Mouse (Mus musculus): Measurements from ENCODE around the gene Cdc73.
"Not testable (repeated sequence)": the region's sequence is repeated elsewhere in the genome, so short reads cannot be mapped to it uniquely, and the experiment has no call there.

Gene Cdc73

GRCm38 (mm10) chr1:143702741-143703262 is at the start of gene Cdc73:
Cdc73 (minus strand) TSS chr1:143702893.
- peak; percentile 95 for DNase-seq

- no peak for DNase-seq
Measured at GRCm38 (mm10) chr1:143745871-143746270, 43.2 kb upstream of the Cdc73 start.

- DNase-seq, result peak; percentile 86
Measured at GRCm38 (mm10) chr1:143742186-143742585, 39.5 kb upstream of the Cdc73 start.

GRCm38 (mm10) chr1:143741331-143741730 is 38.6 kb upstream of the Cdc73 start:
- DNase-seq, result no peak

- no peak for DNase-seq
Measured at GRCm38 (mm10) chr1:143740581-143740980, 37.9 kb upstream of the Cdc73 start.

GRCm38 (mm10) chr1:143739361-143740350 is 37.0 kb upstream of the Cdc73 start:
- DNase-seq, result peak; percentile 89

GRCm38 (mm10) chr1:143738811-143739210 is 36.1 kb upstream of the Cdc73 start:
- peak; percentile 26 for DNase-seq

- no peak for DNase-seq
Measured at GRCm38 (mm10) chr1:143733914-143734410, 31.3 kb upstream of the Cdc73 start.

GRCm38 (mm10) chr1:143731691-143732090 is 29.0 kb upstream of the Cdc73 start:
- DNase-seq, result no peak

GRCm38 (mm10) chr1:143730899-143731298 is 28.2 kb upstream of the Cdc73 start:
- peak; percentile 41 for DNase-seq

- no peak for DNase-seq
Measured at GRCm38 (mm10) chr1:143727701-143728445, 25.2 kb upstream of the Cdc73 start.

- DNase-seq, result no peak
Measured at GRCm38 (mm10) chr1:143724456-143725064, 21.9 kb upstream of the Cdc73 start.

- not testable (repeated sequence) for DNase-seq
Measured at GRCm38 (mm10) chr1:143716038-143716437, 13.3 kb upstream of the Cdc73 start, which contains the start of gene Glrx2. Glrx2 (plus strand) TSS chr1:143716338.

- no peak for DNase-seq
Measured at GRCm38 (mm10) chr1:143710627-143710976, 7.9 kb upstream of the Cdc73 start.

- peak; percentile 11 for DNase-seq
Measured at GRCm38 (mm10) chr1:143709966-143710626, 7.4 kb upstream of the Cdc73 start.

- no peak for DNase-seq
Measured at GRCm38 (mm10) chr1:143708361-143708760, 5.7 kb upstream of the Cdc73 start.

GRCm38 (mm10) chr1:143707006-143707405 is 4.3 kb upstream of the Cdc73 start:
- no peak for DNase-seq

- no peak for DNase-seq
Measured at GRCm38 (mm10) chr1:143702141-143702740, 452 bp downstream of the Cdc73 start.

GRCm38 (mm10) chr1:143701736-143702135 is 957 bp downstream of the Cdc73 start:
- DNase-seq, result peak; percentile 7

- no peak for DNase-seq
Measured at GRCm38 (mm10) chr1:143684849-143685248, 17.8 kb downstream of the Cdc73 start.

- no peak for DNase-seq
Measured at GRCm38 (mm10) chr1:143681108-143681507, 21.6 kb downstream of the Cdc73 start.
